Mouse (Mus musculus) kidney, adult 9 months (tissue): ENCODE measurements around the gene Dok4.

Experiments
- DNase-seq: peaks from one replicate; pipeline ENCODE4 v3.0.0; 2022

Dok4 gene

DNA sequence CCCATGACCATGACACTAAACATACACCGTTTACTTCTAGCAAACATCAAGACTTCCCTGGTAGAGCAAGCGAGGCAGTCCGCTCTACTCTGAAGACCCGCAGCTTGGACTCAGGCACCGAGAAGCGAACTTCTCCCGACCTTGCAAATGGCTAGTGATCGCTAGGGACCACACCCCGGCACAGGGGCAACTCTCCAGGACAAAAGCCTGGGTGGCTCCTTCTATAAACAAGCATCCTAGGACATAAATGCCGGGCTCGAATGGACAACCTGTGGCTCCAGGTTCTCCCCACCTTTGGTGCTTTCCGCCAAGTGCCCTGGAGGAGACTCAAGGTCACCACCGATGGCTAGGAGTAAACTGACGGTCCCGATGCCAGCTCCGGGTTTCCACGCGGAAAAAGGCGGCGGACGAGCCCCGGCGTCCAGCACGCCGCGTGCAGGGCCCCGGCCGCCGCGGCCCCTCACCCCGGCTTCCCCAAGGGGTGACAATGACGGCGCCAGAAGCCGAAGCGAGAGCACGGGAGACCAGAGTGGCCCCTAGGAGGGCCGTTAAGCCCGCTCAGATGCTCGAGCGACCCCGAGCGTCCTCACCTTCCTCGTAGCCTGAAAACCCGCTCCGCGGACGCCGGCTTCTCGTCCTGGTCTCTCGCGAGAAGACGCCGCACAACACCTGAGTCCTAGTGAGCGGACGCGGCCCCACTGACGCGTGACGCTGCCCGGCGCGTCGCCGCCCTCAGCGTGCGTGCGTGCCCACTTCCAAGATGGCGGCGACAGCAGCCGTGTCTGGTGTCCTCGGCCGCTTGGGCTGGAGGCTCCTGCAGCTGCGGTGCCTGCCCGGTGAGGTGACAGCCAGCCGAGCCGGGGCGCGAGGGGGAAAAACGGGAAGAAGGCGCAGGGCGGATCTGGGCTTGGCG, 38.2 kb downstream of the Dok4 start, which contains the start of the genes Coq9 and Ciapin1:
Gene Coq9 (plus strand): TSS at position 660 of the 913 bp plus-strand sequence.
Gene Ciapin1 (minus strand): TSS at position 697 of the 913 bp plus-strand sequence.
- peak; percentile 96 for DNase-seq

DNA sequence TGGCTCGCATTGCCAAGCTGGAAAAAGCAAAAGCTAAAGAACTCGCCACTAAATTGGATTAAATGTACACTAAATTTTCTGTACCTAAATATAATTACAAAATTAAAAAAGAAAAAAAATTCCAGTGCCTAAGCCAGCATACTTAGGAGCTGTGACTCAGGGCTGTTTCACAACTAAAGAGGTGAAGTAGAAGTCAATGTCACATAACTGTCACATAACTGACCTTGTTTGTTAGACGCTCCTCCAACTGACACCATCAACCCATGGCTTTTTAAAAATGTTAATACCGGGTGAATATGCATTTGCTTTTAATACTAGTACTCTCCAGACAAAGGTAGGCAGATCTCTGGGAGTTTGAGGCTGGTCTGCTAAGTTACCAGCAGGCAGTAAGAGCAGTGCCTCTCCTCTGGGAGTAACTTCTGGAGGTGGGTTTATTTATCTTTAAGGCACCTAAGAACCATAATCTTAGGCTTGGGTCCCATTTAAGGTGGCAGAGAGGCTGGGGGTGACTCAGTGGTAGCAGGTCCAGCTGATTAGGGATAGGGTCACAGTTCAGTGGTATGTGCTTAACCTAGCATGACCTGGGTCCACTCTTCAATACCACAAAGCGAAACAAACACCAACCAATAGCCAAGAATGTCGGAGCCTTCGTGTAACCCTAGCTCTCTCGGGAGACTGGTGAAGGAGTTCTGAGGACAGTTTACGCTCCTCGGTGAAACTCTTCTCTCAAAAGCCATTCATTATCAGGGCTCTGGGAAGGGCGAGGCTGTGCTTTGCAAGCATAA, 39.5 kb downstream of the Dok4 start:
- no peak for DNase-seq

DNA sequence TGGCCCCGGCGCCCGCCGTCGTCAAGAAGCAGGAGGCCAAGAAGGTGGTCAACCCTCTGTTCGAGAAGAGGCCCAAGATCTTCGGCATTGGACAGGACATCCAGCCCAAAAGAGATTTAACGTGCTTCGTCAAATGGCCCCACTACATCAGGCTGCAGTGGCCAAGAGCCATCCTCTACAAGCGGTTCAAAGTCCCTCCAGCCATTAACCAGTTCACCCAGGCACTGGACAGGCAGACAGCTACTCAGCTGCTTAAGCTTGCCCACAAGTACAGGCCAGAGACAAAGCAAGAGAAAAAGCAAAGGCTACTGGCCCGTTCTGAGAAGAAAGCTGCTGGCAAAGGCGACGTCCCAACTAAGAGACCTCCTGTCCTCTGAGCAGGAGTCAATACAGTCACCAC, 40.4 kb downstream of the Dok4 start:
- DNase-seq, result peak; percentile 45

DNA sequence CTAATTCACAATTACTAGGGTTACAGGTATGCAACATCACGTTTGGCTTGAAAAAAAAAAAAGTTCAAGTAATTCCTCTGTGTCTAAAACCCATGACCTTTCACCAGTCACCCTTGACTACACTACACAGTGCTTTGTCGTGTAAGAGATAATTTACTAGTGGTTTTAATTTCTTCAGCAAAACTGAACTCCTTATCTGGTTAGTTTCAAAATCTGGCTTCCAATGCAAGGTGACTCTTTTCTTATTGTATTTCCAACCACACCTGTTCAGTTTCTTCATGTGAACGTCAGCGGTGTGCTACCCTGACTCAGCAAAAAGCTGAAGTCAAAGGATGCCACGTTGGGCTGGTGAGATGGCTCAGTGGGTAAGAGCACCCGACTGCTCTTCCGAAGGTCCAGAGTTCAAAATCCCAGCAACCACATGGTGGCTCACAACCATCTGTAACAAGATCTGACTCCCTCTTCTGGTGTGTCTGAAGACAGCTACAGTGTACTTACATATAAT, 42.2 kb downstream of the Dok4 start:
- peak; percentile 54 for DNase-seq

DNA sequence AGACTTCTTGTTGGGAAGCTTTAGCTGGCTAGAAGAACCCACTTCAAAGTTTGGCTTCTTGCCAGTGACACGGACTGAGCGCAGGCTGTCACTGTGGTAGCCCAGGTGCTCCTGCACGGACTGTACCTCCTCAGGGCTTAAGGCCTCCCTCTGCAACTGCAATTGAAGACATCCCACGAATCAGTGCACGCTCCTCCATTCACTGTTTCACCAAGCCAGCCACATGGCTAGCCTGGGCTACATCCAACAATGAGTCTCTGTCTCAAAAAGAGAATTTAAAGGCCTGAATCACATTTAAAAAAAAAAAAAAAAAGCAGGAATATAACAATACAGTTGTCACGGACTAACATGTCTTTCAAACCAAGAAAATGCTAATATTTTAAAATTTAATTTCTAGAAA, 47.8 kb downstream of the Dok4 start:
- DNase-seq, result no peak

DNA sequence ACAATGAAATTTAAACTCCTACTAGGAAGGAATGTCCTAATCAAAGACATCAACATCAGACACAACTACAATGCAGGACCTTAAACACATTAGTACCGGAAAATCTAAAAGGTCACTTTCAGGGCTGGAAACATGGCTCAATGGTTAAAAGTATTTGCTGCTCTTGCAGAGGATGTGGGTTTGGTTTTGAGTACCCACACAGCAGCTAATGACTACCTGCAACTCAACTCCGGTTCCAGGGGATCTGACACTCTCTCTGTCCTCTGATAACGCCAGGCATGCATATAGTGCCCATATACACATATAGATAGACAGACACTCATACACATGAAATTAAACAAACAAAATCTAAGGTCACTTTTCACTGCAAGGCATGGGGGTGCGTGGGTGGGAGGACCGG, 49.9 kb downstream of the Dok4 start:
- no peak for DNase-seq

DNA sequence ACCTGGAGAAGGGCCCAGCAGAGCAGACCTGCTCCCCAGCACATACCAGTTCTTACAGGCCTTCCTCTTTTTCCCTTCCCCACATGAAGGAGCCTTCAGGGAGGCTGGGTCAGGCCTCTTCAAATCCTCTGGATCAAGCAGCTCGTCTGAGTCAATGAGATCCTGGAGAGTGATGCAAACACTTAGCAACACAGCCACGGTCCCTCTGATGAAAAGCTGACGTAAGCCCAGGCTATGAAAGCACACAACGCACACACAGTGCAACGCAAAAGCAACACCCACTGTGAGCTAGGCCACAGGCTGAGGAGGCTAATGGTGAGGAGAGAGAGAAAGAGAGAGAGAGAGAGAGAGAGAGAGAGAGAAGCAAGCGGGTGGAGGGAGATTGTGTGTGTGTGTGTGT, 51.0 kb downstream of the Dok4 start:
- no peak for DNase-seq

DNA sequence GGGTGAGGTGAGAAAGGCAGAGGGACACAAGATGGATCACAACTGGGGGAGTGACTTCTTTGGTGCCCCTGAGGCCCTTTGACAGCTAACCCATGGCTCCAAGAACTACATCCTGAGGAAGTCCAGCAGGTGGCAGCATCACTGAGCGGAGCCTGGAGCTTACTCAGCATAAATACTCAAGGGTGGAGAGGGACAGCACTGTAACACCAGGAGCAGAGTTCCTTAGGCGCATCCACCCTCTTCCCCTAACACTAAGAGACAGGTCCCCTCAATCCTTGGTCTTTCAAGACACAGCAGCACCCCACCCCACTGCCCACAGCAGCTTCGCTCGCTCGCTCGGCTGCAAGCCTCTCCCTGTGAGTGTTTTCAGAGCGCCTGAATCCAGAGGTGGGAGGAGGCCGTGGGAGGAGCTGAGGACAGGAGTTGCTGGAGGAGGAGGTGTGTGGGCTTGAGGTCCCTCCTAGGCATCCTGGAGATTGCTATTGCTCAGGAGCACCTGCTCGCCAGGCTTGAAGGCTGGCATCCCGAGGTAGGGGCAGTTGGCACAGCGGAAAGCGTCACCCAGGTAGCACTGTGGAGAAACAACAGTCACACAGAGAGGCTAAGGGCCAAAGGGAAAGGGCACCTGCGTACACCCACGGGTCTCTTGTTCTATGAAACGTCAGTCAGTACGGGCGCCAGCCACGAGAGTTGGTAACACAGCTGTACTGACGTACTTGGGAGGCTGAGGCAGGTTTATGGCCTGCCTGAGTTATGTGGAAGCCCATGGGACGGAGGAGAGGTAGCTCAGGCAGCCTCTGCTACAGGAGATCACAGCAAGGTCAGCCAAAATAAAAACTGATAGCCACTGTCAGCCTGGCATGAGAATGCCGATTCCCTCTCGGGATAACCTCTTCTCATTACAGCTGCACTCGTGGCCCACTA, 53.2 kb downstream of the Dok4 start:
- peak; percentile 78 for DNase-seq

DNA sequence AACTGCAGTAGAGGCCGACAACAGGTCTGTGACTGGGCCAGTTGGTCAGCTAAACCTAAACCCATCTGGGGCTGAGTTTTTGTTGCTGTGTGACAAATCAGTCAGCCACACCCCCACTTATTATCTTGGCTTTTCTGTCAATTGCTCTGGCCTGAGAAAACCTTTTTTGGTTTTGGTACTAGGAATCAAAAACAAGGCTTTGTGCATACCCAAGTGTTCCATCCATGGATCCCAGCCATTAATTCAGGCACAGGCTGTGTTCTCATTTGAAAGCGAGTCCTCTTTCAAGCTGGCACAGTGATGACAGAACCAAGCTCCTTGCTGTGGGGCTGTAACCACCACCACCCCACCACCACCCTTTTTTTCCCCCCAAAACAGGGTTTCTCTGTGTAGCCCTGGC, 54.7 kb downstream of the Dok4 start:
- no peak for DNase-seq

DNA sequence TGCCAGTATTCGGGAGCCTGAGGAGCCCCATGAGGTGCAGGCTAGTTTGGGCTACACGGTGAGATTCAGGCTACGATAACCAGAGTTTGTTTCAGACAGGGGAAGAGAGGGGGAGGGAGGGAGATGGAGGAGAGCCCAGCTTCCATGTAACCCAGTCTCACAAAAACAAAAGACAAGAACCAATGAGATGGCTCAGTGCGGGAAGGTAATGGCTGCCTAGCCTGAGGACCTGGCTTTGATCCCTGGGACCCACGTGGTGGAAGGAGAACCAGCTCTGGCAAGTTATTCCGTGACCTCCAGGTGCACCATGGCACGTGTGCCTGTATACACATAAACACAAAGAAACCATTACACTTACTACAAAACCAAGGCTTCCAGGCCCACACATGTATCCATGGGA, 55.6 kb downstream of the Dok4 start:
- peak; percentile 71 for DNase-seq

DNA sequence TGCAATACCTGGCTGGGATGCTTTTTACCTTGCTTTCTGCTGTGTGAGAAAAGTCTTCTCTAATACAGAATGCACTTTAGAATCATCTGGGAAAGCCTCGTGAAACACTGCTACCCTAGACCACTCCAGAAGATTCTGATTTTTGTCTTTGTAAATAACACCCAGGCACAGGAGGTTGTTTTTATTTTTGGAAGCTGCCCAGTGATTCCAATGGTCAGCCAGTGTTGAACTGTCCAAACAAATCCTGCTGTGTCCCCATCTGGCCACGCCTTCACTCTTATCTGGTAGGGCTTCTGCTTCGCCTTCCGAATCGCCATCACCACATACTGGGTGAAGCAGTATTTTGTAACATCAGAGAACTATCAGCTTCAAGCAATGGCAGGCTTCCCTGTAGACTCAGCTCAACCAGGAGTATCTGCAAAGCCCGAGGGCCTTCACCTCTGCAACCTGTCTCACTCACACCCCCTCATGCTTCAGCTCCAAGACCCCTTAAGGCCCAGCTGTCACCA, 56.4 kb downstream of the Dok4 start:
- no peak for DNase-seq

DNA sequence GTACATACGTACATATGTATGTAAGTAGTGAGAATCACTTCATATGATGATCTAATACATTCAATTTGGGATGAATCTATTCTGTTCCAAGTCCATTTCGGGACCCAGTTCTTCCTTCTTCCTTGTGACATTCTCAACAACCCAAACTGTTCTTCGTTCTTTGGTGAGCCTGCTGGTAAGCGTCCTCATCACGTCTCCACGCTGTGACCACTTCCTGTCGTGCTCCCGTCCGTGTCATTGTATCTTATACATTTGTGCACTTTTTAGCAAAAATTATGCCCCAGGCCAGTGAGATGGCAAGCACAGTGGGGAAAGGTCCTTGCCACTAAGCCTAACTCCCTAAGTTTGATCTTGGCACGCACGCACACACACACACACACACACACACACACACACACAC, 58.2 kb downstream of the Dok4 start:
- DNase-seq, result no peak

DNA sequence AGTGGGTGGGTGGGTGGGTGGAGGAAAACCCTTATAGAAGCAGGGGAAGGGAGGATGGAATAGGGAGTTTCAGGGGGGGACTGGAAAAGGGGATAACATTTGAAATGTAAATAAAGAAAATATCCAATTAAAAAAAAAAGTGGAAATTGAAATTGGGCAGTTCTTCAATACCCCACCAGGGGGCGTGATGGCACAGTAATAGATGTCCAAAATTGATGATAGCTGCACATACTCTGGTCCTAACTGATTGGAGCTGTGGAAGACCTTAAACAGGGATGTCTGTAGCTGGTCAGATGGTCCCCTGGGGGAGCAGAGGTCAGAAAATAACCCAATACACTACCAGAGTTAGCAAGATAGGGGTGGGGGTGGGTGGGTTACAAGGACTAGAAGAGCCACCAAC, 61.6 kb downstream of the Dok4 start:
- peak; percentile 53 for DNase-seq
